Mouse (Mus musculus): ENCODE data around the gene Sec22c.

- TF ChIP-seq CTCF (IDR thresholded peaks at IDR 0.05; ENCODE audit: extremely low read depth, insufficient read depth, low read length) (no peak), POLR2A (IDR thresholded peaks at IDR 0.05; ENCODE audit: extremely low read depth, insufficient read depth, low read length) (no peak)
These were observed 63.9 kb downstream of the Sec22c start for GRCm38 (mm10) chr9:121641235-121641915.
